Mouse (Mus musculus) forebrain, embryonic 11.5 days (tissue): ENCODE data around the gene Pgm2l1. TPM values are rescaled to one million over a fixed set of nuclear protein-coding genes. Genes with fewer than 3 reads are reported as not detected.
"Not testable (repeated sequence)": the region's sequence is repeated elsewhere in the genome, so short reads cannot be mapped to it uniquely, and the experiment has no call there.

Experiments
- ATAC-seq: fragments of 200-750 bp; cut with Nextera tagmentation; replicated peaks from 2 replicates; pipeline ENCODE4 v1.8.0; 2017; ENCODE audit warnings: moderate TSS enrichment; ENCODE audit not compliant: low FRiP score
- DNase-seq: peaks from one replicate; pipeline ENCODE4 v3.0.0-alpha.2; 2017; ENCODE audit warnings: low spot score
- H3K27ac ChIP-seq: fragments of 300-500 bp; sonication (generic); 2 replicates; pipeline ENCODE4 v1.5.1; 2014; ENCODE audit warnings: low read depth, low read length
- H3K27me3 ChIP-seq: fragments of 300-500 bp; sonication (generic); 2 replicates; pipeline ENCODE4 v1.6.1; 2014; ENCODE audit warnings: mild to moderate bottlenecking, low read length, mixed read lengths; ENCODE audit not compliant: control insufficient read depth, insufficient read depth
- H3K36me3 ChIP-seq: fragments of 300-500 bp; sonication (generic); 2 replicates; pipeline ENCODE4 v1.6.1; 2014; ENCODE audit warnings: mild to moderate bottlenecking, low read length, moderate library complexity, mixed read lengths; ENCODE audit not compliant: control insufficient read depth, insufficient read depth
- H3K4me1 ChIP-seq: fragments of 300-500 bp; sonication (generic); replicated peaks from 2 replicates; pipeline ENCODE4 v1.6.1; 2014; ENCODE audit warnings: low read length, mixed read lengths; ENCODE audit not compliant: control insufficient read depth, insufficient read depth
- H3K4me2 ChIP-seq: fragments of 300-500 bp; sonication (generic); 2 replicates; pipeline ENCODE4 v1.6.1; 2014; ENCODE audit warnings: low read depth, mild to moderate bottlenecking, low read length, moderate library complexity, mixed read lengths; ENCODE audit not compliant: severe bottlenecking
- H3K4me3 ChIP-seq: fragments of 300-500 bp; sonication (generic); 2 replicates; pipeline ENCODE4 v1.5.1; 2014; ENCODE audit warnings: low read depth, low read length
- H3K9ac ChIP-seq: fragments of 300-500 bp; sonication (generic); 2 replicates; pipeline ENCODE4 v1.6.1; 2014; ENCODE audit warnings: low read length
- H3K9me3 ChIP-seq: fragments of 300-500 bp; sonication (generic); 2 replicates; pipeline ENCODE4 v1.6.1; 2016; ENCODE audit warnings: low read length, mixed read lengths; ENCODE audit not compliant: control insufficient read depth
- WGBS: fragments of 180-500 bp; shearing (Covaris S2); extraction: QIAGEN DNeasy Blood & Tissue Kit; methylation state at CpG from one replicate; pipeline ENCODE4 v1.1.7; 2014; 5-methylcytosine and 5-hydroxymethylcytosine counted together
- polyA plus RNA-seq: library from polyadenylated mRNA; unstranded; fragments of >200 nt; fragmentation: Nextera tagmentation; extraction: Ambion mirVana; gene quantifications from 2 replicates; pipeline ENCODE4 v1.2.1, GENCODE M21; 2014

Gene Pgm2l1
- polyA plus RNA-seq, 1 experiment from 2014 or later = 5.2 TPM

DNA sequence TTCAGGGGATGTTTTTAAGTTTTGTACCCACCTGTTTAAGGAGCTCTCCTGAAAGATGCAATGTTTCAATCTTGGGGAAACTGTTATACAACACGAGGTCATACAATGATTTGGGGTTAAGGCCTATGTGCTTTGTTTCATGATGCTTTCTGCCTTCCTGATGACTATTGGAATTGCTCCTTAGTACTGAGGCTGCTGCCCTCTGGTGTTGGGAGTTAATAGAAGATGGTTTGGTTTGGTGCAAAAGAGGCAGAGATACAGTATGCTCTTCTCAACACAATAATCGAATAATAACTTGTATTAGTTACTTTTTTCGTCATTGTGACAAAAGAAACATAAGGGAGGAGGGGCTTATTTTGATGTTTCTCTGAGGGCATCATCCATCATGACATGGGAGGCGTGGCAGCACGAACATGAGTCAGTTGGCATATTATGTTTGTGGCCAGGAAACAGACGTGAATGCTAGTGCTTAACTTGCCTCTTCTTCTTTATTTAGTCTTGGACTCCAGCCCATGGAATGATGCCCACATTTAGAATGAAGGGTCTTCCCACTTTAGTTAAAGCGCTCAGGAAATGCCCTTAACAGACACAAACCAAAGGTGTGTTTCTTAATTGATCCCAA, 7.2 kb downstream of the Pgm2l1 start:
- H3K27me3 ChIP-seq = no peaks in the 10 kb centered on the region
- no peak overlapping the region for H3K4me3 ChIP-seq
- no peaks in the 10 kb centered on the region for H3K36me3 ChIP-seq
- 68% methylated on average over 7 of the region's 7 CpGs for WGBS
- H3K4me1 ChIP-seq = no peaks in the 10 kb centered on the region
- DNase-seq (no peak), ATAC-seq (no peak)
- H3K27ac ChIP-seq = no peak overlapping the region
- no peak overlapping the region for H3K4me2 ChIP-seq
- no peaks in the 10 kb centered on the region for H3K9me3 ChIP-seq
- H3K9ac ChIP-seq = no peak overlapping the region

DNA sequence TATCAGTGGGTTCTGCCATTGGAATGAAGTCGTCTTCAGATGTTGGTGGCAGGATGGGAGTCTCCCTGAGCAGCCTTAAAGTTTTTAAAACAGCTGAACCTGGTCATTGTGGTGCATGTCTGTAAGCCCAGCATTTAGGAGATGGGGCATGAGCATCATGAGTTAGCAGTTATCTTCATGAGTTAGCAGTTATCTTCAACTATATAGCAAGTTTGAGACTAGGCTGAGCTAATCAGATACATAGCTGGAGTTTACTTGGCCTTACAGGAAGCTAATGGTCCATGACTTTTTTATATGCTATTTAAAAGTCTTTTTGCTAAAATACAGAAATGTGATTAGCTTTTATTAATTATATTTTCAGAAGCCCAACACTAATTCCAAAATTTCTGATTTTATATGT, 11.1 kb downstream of the Pgm2l1 start:
- no peak overlapping the region for H3K4me2 ChIP-seq
- H3K27ac ChIP-seq = no peak overlapping the region
- no peaks in the 10 kb centered on the region for H3K4me1 ChIP-seq
- no peak for ATAC-seq
- no peaks in the 10 kb centered on the region for H3K9me3 ChIP-seq
- H3K9ac ChIP-seq = no peak overlapping the region
- no peak overlapping the region for H3K4me3 ChIP-seq
- 83% methylated on average over 1 of the region's 1 CpGs for WGBS
- H3K27me3 ChIP-seq = no peaks in the 10 kb centered on the region
- DNase-seq = no peak
- no peaks in the 10 kb centered on the region for H3K36me3 ChIP-seq

DNA sequence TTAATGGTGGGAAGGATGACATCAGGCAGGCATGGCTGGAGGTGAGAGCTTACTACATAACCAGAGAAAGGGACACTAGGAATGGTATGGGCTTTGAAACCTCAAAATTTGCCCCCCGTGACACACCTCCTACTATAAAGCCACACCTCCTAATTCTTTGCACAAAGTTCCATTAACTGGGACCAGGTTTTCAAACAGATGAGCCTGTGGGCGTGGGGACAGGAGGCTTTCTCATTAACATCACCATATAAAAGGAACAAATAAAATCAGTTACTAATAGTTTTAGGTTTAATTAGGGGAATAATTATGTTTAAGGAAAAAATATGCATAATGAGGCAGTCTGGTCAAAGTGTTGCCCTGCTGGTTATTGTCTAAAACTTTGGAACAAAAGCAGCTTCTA, 13.4 kb downstream of the Pgm2l1 start:
- H3K4me2 ChIP-seq = no peak overlapping the region
- no peak for DNase-seq
- WGBS = 79% methylated on average over 2 of the region's 2 CpGs

DNA sequence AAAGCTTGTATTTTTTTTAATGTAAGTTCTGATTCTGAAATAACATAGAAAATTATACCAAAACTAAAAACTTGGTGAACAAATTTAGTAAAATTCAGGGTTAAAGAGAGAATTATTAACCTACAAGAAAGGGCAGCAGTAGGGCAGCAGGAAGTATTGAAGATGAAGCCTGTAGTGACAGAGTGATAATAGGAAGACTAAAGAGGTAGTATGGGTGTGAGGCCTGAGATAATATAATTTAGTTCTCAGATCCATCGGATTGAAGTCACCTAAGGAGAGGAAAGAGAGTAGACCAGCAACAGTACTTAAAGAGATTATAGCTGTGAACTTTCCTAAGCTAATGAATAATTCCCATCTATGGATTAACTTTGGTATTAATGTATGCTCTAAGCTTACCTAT, 15.8 kb downstream of the Pgm2l1 start:
- Histone ChIP-seq H3K4me2 (no peak overlapping the region), H3K27me3 (no peaks in the 10 kb centered on the region), H3K9ac (no peak overlapping the region), H3K4me1 (no peaks in the 10 kb centered on the region), H3K4me3 (no peak overlapping the region), H3K27ac (no peak overlapping the region), H3K9me3 (no peaks in the 10 kb centered on the region), H3K36me3 (no peaks in the 10 kb centered on the region)
- DNase-seq (no peak), ATAC-seq (no peak)
- WGBS = 97% methylated on average over 1 of the region's 1 CpGs

More for the DNA sequence above, 13.4 kb downstream of the Pgm2l1 start:
- no peaks in the 10 kb centered on the region for H3K36me3 ChIP-seq
- ATAC-seq = no peak
- no peak overlapping the region for H3K9ac ChIP-seq
- H3K4me1 ChIP-seq = no peaks in the 10 kb centered on the region
- no peak overlapping the region for H3K27ac ChIP-seq
- H3K9me3 ChIP-seq = no peaks in the 10 kb centered on the region
- no peak overlapping the region for H3K4me3 ChIP-seq
- H3K27me3 ChIP-seq = no peaks in the 10 kb centered on the region

DNA sequence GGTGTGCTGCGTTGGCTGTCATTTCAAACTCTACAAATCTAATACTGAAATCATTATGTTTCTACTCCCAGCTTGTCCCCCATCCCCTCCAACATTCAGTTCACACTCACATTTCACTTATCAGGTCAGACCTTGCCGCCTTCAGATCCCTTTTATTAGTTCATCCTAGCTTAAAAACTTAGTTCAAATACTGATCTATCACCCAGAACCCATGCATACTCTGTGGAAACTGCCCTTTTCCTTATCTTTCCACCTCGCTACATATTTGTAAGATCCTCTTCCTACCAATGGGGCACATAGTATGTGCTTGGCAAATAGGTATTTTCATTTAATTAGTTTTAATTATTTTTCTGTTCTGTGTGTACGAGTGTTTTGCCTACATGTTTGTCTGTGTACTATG, 17.0 kb downstream of the Pgm2l1 start:
- 92% methylated on average over 4 of the region's 4 CpGs for WGBS
- H3K4me1 ChIP-seq = no peaks in the 10 kb centered on the region
- DNase-seq = no peak
- no peak for ATAC-seq
- H3K4me3 ChIP-seq = no peak overlapping the region
- no peaks in the 10 kb centered on the region for H3K36me3 ChIP-seq
- H3K27ac ChIP-seq = no peak overlapping the region
- H3K4me2 ChIP-seq = no peak overlapping the region
- H3K9ac ChIP-seq = no peak overlapping the region
- no peaks in the 10 kb centered on the region for H3K27me3 ChIP-seq
- H3K9me3 ChIP-seq = no peaks in the 10 kb centered on the region

DNA sequence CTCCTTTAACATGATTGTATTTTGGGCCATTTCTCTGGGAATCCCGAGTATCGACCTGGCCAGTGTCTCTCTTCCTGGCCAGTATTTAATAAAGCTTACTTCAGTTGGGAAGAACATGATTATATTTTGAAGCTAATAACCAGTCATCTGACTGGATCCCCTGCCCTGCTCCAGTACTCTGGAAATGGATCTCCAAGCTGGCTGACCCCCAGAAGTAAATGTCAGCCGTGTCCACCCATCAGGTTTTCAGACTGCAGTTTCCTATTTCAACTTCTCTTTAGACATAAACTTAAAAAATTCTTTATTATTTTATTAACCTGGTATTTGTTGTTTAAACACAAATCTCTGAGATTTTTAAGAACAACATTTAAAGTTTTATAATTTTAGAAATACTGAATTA, 18.0 kb downstream of the Pgm2l1 start:
- H3K9ac ChIP-seq = no peak overlapping the region
- ATAC-seq (no peak), DNase-seq (no peak)
- H3K4me1 ChIP-seq = no peaks in the 10 kb centered on the region
- no peaks in the 10 kb centered on the region for H3K27me3 ChIP-seq
- H3K36me3 ChIP-seq = no peaks in the 10 kb centered on the region
- no peak overlapping the region for H3K4me2 ChIP-seq
- WGBS = 89% methylated on average over 3 of the region's 3 CpGs
- H3K27ac ChIP-seq = no peak overlapping the region
- no peaks in the 10 kb centered on the region for H3K9me3 ChIP-seq
- no peak overlapping the region for H3K4me3 ChIP-seq

DNA sequence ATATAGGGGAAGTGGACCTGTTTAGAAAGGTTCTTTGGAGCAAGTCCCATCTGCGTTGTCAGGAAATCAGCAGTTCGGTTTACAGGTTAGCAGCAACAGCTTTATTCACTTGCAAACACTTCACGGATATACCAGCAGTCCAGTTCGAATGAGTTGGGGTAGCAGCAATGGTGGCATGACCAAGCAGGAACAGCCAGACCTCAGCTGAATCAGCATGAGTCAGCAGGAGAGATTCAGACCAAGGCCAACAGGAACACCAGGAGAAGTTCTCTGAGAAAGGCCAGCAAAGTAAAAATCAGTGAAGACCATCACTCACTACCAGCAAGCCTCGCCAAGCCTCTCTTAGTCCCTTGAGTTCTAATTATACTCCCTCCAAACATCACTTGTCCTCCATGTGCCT, 23.5 kb downstream of the Pgm2l1 start:
- Histone ChIP-seq H3K36me3 (no peaks in the 10 kb centered on the region; the same call in 1 of the 2 replicates), H3K4me3 (no peak overlapping the region), H3K9me3 (no peaks in the 10 kb centered on the region), H3K9ac (no peak overlapping the region), H3K4me2 (no peak overlapping the region), H3K27me3 (no peaks in the 10 kb centered on the region), H3K27ac (no peak overlapping the region), H3K4me1 (no peaks in the 10 kb centered on the region)
- ATAC-seq (no peak), DNase-seq (no peak)
- WGBS = 91% methylated on average over 5 of the region's 5 CpGs

DNA sequence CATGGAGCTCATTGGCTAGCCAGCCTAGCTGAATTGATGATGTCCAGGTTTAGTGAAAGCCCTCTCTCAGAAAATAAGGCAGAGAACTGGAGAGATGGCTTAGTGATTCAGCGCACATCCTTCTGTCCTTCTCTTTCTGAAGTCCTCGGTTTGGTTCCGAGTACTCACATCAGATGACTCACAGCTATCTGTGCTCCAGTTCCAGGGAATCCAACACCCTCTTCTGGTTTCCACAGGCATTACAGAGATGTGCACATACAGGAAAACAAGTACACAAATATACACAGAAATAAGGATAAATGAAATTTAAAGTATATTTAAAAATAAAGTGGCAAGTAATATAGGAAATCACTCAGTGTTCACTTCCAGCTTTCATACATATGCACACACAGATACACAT, 35.2 kb downstream of the Pgm2l1 start:
- H3K4me1 ChIP-seq = no peaks in the 10 kb centered on the region
- no peaks in the 10 kb centered on the region for H3K36me3 ChIP-seq
- no peaks in the 10 kb centered on the region for H3K9me3 ChIP-seq
- ATAC-seq (no peak), DNase-seq (no peak)
- no peak overlapping the region for H3K4me2 ChIP-seq
- H3K9ac ChIP-seq = no peak overlapping the region
- no peaks in the 10 kb centered on the region for H3K27me3 ChIP-seq
- no peak overlapping the region for H3K27ac ChIP-seq
- no peak overlapping the region for H3K4me3 ChIP-seq
- 86% methylated on average over 3 of the region's 3 CpGs for WGBS

DNA sequence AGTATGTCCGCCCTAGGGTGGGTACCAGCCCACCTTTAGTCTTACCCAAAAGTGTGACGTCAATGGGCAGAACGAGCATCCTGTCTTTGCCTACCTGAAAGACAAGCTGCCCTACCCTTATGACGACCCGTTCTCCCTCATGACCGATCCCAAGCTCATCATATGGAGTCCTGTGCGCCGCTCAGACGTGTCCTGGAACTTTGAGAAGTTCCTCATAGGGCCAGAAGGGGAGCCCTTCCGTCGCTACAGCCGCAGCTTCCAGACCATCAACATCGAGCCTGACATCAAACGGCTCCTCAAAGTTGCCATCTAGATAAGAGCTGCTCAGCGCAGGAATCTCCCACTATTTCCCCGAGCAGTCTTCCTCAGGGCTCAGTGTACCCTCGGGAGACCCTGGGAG, 37.7 kb downstream of the Pgm2l1 start:
- DNase-seq, H3K36me3 ChIP-seq, H3K9me3 ChIP-seq, H3K9ac ChIP-seq, H3K4me2 ChIP-seq, H3K4me3 ChIP-seq, H3K27ac ChIP-seq, H3K4me1 ChIP-seq, H3K27me3 ChIP-seq, ATAC-seq: not testable (repeated sequence)
- 66% methylated on average over 17 of the region's 17 CpGs for WGBS
